Mouse (Mus musculus) embryonic facial prominence, embryonic 10.5 days (tissue): ENCODE measurements around the gene Clk2. TPM values are rescaled to one million over a fixed set of nuclear protein-coding genes. Genes with fewer than 3 reads are reported as not detected.
"Not testable (repeated sequence)": the region's sequence is repeated elsewhere in the genome, so short reads cannot be mapped to it uniquely, and the experiment has no call there.

Experiments
- DNase-seq: peaks from one replicate; pipeline ENCODE4 v3.0.0-alpha.2; 2017; ENCODE audit warnings: low spot score
- H3K27ac ChIP-seq: fragments of 300-500 bp; sonication (generic); replicated peaks from 2 replicates; pipeline ENCODE4 v1.5.1; 2016; ENCODE audit warnings: mild to moderate bottlenecking
- H3K27me3 ChIP-seq: fragments of 300-500 bp; sonication (generic); replicated peaks from 2 replicates; pipeline ENCODE4 v1.6.1; 2016; ENCODE audit warnings: low read depth, mild to moderate bottlenecking; ENCODE audit not compliant: poor library complexity, severe bottlenecking
- H3K36me3 ChIP-seq: fragments of 300-500 bp; sonication (generic); replicated peaks from 2 replicates; pipeline ENCODE4 v1.6.1; 2016; ENCODE audit warnings: mild to moderate bottlenecking, moderate library complexity
- H3K4me1 ChIP-seq: fragments of 300-500 bp; sonication (generic); 2 replicates; pipeline ENCODE4 v1.6.1; 2016
- H3K4me3 ChIP-seq: fragments of 300-500 bp; sonication (generic); 2 replicates; pipeline ENCODE4 v1.5.1; 2016; ENCODE audit warnings: mild to moderate bottlenecking, moderate library complexity
- H3K9me3 ChIP-seq: fragments of 300-500 bp; sonication (generic); 2 replicates; pipeline ENCODE4 v1.6.1; 2016; ENCODE audit warnings: mild to moderate bottlenecking
- WGBS: fragments of 180-500 bp; shearing (Covaris S2); methylation state at CpG from one replicate; pipeline ENCODE4 v1.1.7; 2016; 5-methylcytosine and 5-hydroxymethylcytosine counted together
- polyA plus RNA-seq: library from polyadenylated mRNA; unstranded; fragments of >200 nt; fragmentation: Nextera tagmentation; extraction: Ambion mirVana; gene quantifications from 2 replicates; pipeline ENCODE4 v1.2.1, GENCODE M21; 2016

Gene Clk2
- polyA plus RNA-seq, 1 experiment from 2014 or later: 33.6 TPM

GRCm38 (mm10) chr3:89203142-89203514 is 38.5 kb downstream of the Clk2 start:
- H3K4me1 ChIP-seq: peaks cover 6% of the 10 kb centered on the region
- peaks cover 40% of the 10 kb centered on the region for H3K36me3 ChIP-seq
- no peaks in the 10 kb centered on the region for H3K27me3 ChIP-seq
- peak overlapping the region; percentile 31; the same call in 1 of the 2 replicates for H3K27ac ChIP-seq
- no peaks in the 10 kb centered on the region for H3K9me3 ChIP-seq
- 40% methylated on average over 5 of the region's 5 CpGs for WGBS
- H3K4me3 ChIP-seq: peak overlapping the region; percentile 59
- DNase-seq: no peak

DNA sequence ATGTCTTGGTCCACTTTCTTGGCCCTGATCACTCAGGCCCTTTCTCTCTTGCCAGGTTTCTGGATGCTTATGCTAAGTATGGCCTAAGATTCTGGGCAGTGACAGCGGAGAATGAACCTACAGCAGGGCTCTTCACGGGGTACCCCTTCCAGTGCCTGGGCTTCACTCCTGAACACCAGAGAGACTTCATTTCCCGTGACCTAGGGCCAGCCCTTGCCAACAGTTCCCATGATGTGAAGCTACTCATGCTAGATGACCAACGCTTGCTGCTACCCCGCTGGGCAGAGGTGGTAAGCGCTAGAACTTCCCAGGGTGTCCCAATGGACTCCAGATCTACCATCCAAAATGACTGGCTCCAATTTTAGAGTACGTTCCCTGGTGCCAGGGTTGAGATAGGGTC is 41.5 kb downstream of the Clk2 start:
- no peak overlapping the region for H3K27ac ChIP-seq
- DNase-seq: no peak
- 94% methylated on average over 7 of the region's 7 CpGs for WGBS
- H3K27me3 ChIP-seq: no peaks in the 10 kb centered on the region
- H3K4me3 ChIP-seq: no peak overlapping the region
- H3K9me3 ChIP-seq: no peaks in the 10 kb centered on the region
- H3K4me1 ChIP-seq: peaks cover 6% of the 10 kb centered on the region
- peaks cover 69% of the 10 kb centered on the region for H3K36me3 ChIP-seq

DNA sequence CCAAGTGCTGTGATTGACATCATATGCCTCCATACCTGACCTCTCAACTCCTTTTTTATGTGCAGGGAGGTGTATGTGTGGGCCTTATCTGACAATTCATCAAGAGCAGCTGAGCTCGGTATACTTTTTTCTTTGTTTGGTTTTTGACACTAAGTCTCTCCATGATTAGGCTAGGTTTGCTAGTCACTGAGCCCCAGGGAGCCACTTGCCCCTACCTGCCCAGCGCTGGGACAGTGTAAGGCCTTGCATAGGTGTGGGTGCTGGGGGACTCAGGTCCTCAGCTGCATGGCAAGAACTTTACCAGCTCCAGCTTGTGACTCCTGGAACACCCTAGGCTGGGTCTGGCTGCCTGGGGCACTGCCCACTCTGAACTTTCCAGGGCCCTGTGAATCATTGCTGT is 42.1 kb downstream of the Clk2 start:
- Histone ChIP-seq H3K9me3 (no peaks in the 10 kb centered on the region), H3K4me1 (peaks cover 6% of the 10 kb centered on the region), H3K4me3 (no peak overlapping the region), H3K27me3 (no peaks in the 10 kb centered on the region), H3K36me3 (peaks cover 75% of the 10 kb centered on the region), H3K27ac (no peak overlapping the region)
- 86% methylated on average over 2 of the region's 2 CpGs for WGBS
- no peak for DNase-seq

GRCm38 (mm10) chr3:89208075-89208657 is 43.6 kb downstream of the Clk2 start:
- no peaks in the 10 kb centered on the region for H3K27me3 ChIP-seq
- 93% methylated on average over 13 of the region's 13 CpGs for WGBS
- peaks cover 75% of the 10 kb centered on the region for H3K36me3 ChIP-seq
- H3K27ac ChIP-seq: no peak overlapping the region
- H3K4me3 ChIP-seq: no peak overlapping the region
- H3K9me3 ChIP-seq: no peaks in the 10 kb centered on the region
- DNase-seq: no peak
- peaks cover 12% of the 10 kb centered on the region for H3K4me1 ChIP-seq

GRCm38 (mm10) chr3:89208736-89209135 is 44.1 kb downstream of the Clk2 start:
- no peak for DNase-seq
- Histone ChIP-seq H3K4me1 (peaks cover 9% of the 10 kb centered on the region), H3K4me3 (no peak overlapping the region), H3K27ac (no peak overlapping the region), H3K36me3 (peaks cover 75% of the 10 kb centered on the region), H3K27me3 (no peaks in the 10 kb centered on the region), H3K9me3 (no peaks in the 10 kb centered on the region)
- 90% methylated on average over 6 of the region's 6 CpGs for WGBS

- DNase-seq: no peak
- 90% methylated on average over 7 of the region's 7 CpGs for WGBS
- Histone ChIP-seq H3K27me3 (no peaks in the 10 kb centered on the region), H3K9me3 (no peaks in the 10 kb centered on the region), H3K36me3 (peaks cover 69% of the 10 kb centered on the region), H3K27ac (no peak overlapping the region), H3K4me1 (peaks cover 19% of the 10 kb centered on the region), H3K4me3 (no peak overlapping the region)
Observed at GRCm38 (mm10) chr3:89209731-89210130, 45.1 kb downstream of the Clk2 start.

GRCm38 (mm10) chr3:89210162-89210561 is 45.6 kb downstream of the Clk2 start:
- no peak for DNase-seq
- WGBS: 89% methylated on average over 13 of the region's 13 CpGs
- peaks cover 23% of the 10 kb centered on the region for H3K4me1 ChIP-seq
- H3K4me3 ChIP-seq: no peak overlapping the region
- no peak overlapping the region for H3K27ac ChIP-seq
- H3K9me3 ChIP-seq: no peaks in the 10 kb centered on the region
- peaks cover 64% of the 10 kb centered on the region for H3K36me3 ChIP-seq
- H3K27me3 ChIP-seq: no peaks in the 10 kb centered on the region

GRCm38 (mm10) chr3:89210731-89211130 is 46.1 kb downstream of the Clk2 start:
- Histone ChIP-seq H3K27ac (no peak overlapping the region), H3K4me3 (no peak overlapping the region), H3K36me3 (peaks cover 59% of the 10 kb centered on the region), H3K27me3 (no peaks in the 10 kb centered on the region), H3K9me3 (no peaks in the 10 kb centered on the region), H3K4me1 (peaks cover 29% of the 10 kb centered on the region)
- WGBS: 86% methylated on average over 7 of the region's 7 CpGs
- DNase-seq: no peak

GRCm38 (mm10) chr3:89213803-89214530 is 49.4 kb downstream of the Clk2 start:
- peak overlapping the region; percentile 73 for H3K4me3 ChIP-seq
- DNase-seq: peak; percentile 97
- peaks cover 43% of the 10 kb centered on the region for H3K36me3 ChIP-seq
- H3K4me1 ChIP-seq: peaks cover 40% of the 10 kb centered on the region
- H3K27ac ChIP-seq: peak overlapping the region; percentile 92
- H3K9me3 ChIP-seq: no peaks in the 10 kb centered on the region
- H3K27me3 ChIP-seq: no peaks in the 10 kb centered on the region
- WGBS: under 1% methylated on average over 69 of the region's 69 CpGs

- DNase-seq: peak; percentile 81
- H3K4me1 ChIP-seq: peaks cover 48% of the 10 kb centered on the region
- 1% methylated on average over 19 of the region's 19 CpGs for WGBS
- peak within 1 kb of the TSS; percentile 92 for H3K27ac ChIP-seq
- peaks cover 43% of the 10 kb centered on the region for H3K36me3 ChIP-seq
- no peaks in the 10 kb centered on the region for H3K9me3 ChIP-seq
- H3K27me3 ChIP-seq: no peaks in the 10 kb centered on the region
- H3K4me3 ChIP-seq: peak within 1 kb of the TSS; percentile 73
Observed at GRCm38 (mm10) chr3:89214681-89215411, 50.3 kb downstream of the Clk2 start, which contains the start of gene Thbs3. Gene Thbs3, plus strand, starts transcription at chr3:89215180.

DNA sequence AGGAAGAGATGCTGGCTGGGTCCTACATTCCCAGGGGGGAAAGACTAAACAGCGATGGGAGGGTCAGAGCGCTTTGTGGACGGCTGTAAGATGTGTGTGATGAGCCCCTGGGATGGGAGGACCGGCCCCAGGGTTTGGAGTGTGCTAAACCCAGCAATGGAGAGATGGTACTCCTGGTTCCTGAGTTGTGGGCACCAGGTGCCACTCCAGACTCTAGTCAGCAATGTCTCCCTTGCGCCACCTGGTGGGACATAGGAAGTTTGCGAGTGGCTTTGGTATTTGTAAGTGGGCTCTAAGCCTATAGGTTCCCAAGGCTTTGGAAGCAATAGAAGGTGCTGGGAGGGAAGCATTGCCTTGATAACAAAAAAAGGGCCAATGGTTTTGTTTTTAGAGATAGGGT is 51.3 kb downstream of the Clk2 start:
- Histone ChIP-seq H3K27me3 (no peaks in the 10 kb centered on the region), H3K4me3 (peak overlapping the region; percentile 73), H3K4me1 (peaks cover 52% of the 10 kb centered on the region), H3K9me3 (no peaks in the 10 kb centered on the region), H3K36me3 (peaks cover 37% of the 10 kb centered on the region), H3K27ac (peak overlapping the region; percentile 92)
- DNase-seq: peak; percentile 89
- WGBS: under 1% methylated on average over 6 of the region's 6 CpGs

- peaks cover 38% of the 10 kb centered on the region for H3K36me3 ChIP-seq
- not testable (repeated sequence) for H3K27ac ChIP-seq, DNase-seq, H3K9me3 ChIP-seq, H3K27me3 ChIP-seq
- H3K4me3 ChIP-seq: peak overlapping the region; percentile 73; the same call in 1 of the 2 replicates
- H3K4me1 ChIP-seq: peaks cover 58% of the 10 kb centered on the region
- 74% methylated on average over 7 of the region's 7 CpGs for WGBS
Observed at GRCm38 (mm10) chr3:89216407-89216806, 51.8 kb downstream of the Clk2 start.
